Mouse (Mus musculus): ENCODE data around the gene Tppp.

DNA sequence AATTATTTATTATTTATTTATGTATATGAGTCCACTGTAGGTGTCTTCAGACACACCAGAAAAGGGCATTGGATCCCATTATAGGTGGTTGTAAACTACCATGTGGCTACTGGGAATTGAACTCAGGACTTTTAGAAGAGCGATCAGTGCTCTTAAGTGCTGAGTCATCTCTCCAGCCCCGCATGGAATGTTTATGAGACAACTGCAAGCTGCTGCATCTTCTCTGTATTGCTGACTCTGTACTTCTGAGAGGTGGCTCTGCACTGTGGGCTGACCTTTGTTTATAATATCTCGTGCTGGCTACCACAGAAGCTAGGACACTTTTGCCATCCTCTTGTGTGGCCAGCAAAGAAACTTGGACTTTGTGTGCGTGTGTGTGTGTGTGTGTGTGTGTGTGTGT lies 7.7 kb upstream of the Tppp start:
- TF ChIP-seq EP300 (IDR thresholded peaks at IDR 0.05; ENCODE audit: insufficient read depth, low read depth, low read length) (no peak), POLR2A (IDR thresholded peaks at IDR 0.05; ENCODE audit: insufficient read depth, low read depth, low read length) (no peak), CTCF (IDR thresholded peaks at IDR 0.05) (no peak)
